Mouse (Mus musculus): ENCODE results near the gene Fer. TPM values are rescaled to one million over a fixed set of nuclear protein-coding genes. Genes with fewer than 3 reads are reported as not detected.

Gene Fer
- polyA plus RNA-seq, 1 experiment from 2014 or later = 37.9 TPM

DNA sequence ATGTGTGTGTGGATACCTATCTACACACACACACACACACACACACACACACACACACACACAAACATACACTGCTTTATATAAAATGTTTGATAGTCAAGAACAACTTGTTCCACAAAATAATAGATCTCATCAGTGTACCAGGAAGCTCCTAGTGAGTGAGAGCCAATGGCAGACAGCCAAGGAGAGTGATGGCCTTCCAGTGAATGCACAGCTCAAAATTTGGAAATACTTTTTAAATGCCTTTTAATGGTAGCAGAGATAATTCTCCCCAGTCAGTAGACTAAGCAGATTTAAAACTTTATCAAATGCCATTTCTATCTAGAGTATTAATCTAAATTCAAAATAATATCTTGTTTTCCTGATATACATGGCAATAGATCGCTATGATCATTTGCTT, 133.1 kb downstream of the Fer start:
- WGBS = 100% methylated on average over 1 of the region's 1 CpGs

DNA sequence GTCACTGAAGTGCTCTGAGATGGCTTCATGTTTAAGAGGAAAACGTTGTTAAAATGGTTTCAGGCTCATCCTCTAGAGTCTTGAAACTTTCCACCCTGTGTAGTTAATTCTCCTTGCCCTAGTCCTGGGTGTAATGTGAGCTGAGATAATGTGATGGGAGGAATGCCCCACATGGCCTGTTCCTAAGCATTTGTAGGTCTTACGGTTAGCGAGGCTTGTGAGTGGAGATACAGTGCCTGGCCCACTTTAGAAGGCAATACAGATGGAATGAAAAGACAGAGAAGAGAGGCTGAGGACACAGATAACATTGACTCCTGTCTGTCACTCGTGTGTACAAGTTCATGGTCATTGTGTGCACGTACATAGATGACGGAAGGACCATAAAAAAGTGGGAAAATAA, 134.8 kb downstream of the Fer start:
- no peak for ATAC-seq (ENCODE audit: low FRiP score)
- Histone ChIP-seq H3K9ac (no peak overlapping the region), H3K36me3 (no peaks in the 10 kb centered on the region), H3K27me3 (no peaks in the 10 kb centered on the region), H3K4me1 (replicated peaks) (no peaks in the 10 kb centered on the region), H3K9me3 (no peaks in the 10 kb centered on the region), H3K4me2 (no peak overlapping the region), H3K4me3 (no peak overlapping the region), H3K27ac (no peak overlapping the region)
- 88% methylated on average over 6 of the region's 6 CpGs for WGBS

More for the DNA sequence above, 133.1 kb downstream of the Fer start:
- Histone ChIP-seq H3K4me1 (replicated peaks) (no peaks in the 10 kb centered on the region), H3K9ac (no peak overlapping the region), H3K4me2 (no peak overlapping the region), H3K4me3 (no peak overlapping the region), H3K27ac (no peak overlapping the region), H3K9me3 (no peaks in the 10 kb centered on the region), H3K27me3 (no peaks in the 10 kb centered on the region), H3K36me3 (peaks cover 3% of the 10 kb centered on the region; the same call in 1 of the 2 replicates)
- no peak for ATAC-seq (ENCODE audit: low FRiP score)

DNA sequence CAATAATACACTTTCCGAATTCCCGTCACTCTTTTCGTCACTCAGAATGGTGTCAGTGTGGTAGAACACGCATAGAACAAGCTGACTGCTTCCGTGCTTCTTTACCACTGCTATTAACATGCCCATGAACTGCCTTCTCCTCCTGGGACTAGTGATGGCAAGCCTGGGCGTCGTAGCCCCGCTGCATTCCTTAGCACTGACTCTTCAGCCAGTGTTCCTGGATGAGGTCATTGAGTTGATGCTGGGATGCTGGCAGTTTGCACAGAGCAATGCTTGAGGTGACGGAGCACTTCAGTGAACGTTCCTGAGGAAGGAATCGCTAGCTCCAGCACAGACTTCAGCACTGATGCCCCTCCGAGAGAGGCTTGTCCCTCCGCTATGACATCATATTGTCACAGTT, 140.6 kb downstream of the Fer start:
- H3K27me3 ChIP-seq = no peaks in the 10 kb centered on the region
- 78% methylated on average over 13 of the region's 13 CpGs for WGBS
- no peaks in the 10 kb centered on the region for H3K4me1 ChIP-seq (replicated peaks)
- H3K36me3 ChIP-seq = no peaks in the 10 kb centered on the region
- H3K9me3 ChIP-seq = no peaks in the 10 kb centered on the region
- H3K9ac ChIP-seq = no peak overlapping the region
- ATAC-seq (ENCODE audit: low FRiP score) = no peak
- no peak overlapping the region for H3K4me2 ChIP-seq
- H3K4me3 ChIP-seq = no peak overlapping the region
- no peak overlapping the region for H3K27ac ChIP-seq

DNA sequence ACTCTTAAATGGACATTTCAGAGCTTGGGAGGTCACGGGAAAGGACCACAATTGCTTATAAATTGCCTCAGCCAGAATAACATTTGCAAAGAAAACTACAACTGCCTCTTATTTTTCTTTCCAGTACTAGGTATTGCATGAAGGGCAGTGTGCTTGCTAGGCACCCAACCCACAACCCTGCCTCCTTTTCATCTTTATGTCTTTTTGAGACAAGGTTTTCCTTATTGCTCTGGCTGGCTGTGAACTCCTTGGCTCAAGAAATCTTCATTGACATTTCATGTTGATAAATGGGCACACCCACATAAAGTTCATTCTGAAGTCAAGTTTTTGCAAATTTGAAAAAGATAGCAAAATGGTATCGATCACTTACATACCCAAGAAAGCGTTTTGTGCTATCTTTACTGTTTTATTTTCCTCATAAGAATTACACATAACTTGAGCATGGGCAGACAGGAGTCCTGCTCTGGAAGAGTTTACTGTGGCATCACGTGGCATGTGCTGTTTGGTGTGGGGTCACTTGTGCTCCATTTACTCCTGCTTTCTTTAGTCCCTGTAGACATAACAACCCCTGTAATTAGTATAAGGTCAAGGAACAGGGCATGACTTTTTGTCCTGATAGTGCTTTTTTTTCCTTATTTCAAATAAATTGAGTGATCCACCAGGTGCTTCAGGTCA, 142.8 kb downstream of the Fer start:
- Histone ChIP-seq H3K4me3 (no peak overlapping the region), H3K9me3 (no peaks in the 10 kb centered on the region), H3K36me3 (peaks cover 3% of the 10 kb centered on the region; the same call in 1 of the 2 replicates), H3K4me2 (no peak overlapping the region), H3K9ac (no peak overlapping the region), H3K4me1 (replicated peaks) (no peaks in the 10 kb centered on the region), H3K27me3 (no peaks in the 10 kb centered on the region), H3K27ac (no peak overlapping the region)
- ATAC-seq (ENCODE audit: low FRiP score) = no peak
- 83% methylated on average over 4 of the region's 4 CpGs for whole genome bisulfite sequencing

DNA sequence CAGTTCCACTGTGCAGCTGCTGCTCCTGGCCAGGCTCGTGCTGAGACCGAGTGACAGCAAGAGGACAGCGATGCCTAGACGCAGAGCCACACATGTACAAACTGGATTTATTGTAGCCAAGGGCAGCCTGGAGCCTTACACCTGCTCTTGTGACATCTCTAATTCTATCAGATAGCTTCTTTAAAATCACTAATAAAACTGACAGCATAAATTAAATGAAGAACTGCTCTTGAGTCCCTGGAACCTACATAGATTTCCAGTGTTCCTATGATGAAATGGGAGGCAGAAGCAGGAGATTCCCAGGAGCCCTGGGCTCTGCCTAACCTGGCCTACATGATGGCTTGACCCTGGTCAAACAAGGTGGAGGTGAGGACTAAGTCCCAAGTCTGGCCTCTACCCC, 153.7 kb downstream of the Fer start:
- no peaks in the 10 kb centered on the region for H3K4me1 ChIP-seq (replicated peaks)
- no peaks in the 10 kb centered on the region for H3K27me3 ChIP-seq
- no peak overlapping the region for H3K4me2 ChIP-seq
- 83% methylated on average over 4 of the region's 4 CpGs for WGBS
- no peak for ATAC-seq (ENCODE audit: low FRiP score)
- no peak overlapping the region for H3K4me3 ChIP-seq
- H3K9me3 ChIP-seq = no peaks in the 10 kb centered on the region
- H3K27ac ChIP-seq = no peak overlapping the region
- H3K36me3 ChIP-seq = no peaks in the 10 kb centered on the region
- no peak overlapping the region for H3K9ac ChIP-seq

DNA sequence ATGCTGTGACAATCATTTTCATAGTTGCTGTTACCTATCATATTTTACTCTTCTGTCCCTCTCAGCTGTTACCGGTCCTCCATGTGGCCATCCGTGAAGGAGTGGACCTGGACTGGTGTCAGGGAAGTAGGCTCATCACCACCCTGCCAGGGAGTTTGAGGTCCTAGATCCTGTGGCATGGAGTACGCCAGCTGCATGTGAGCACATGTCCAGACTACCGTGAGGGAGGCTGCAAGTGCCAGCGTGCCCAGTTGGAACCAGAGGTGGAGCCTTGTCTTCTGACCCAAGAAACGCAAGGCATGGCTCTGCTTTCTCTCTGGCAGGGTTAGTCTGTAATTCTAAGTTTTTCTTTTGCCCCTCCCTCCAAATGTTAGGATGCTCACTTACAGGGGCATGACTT, 155.4 kb downstream of the Fer start:
- H3K36me3 ChIP-seq = no peaks in the 10 kb centered on the region
- ATAC-seq (ENCODE audit: low FRiP score) = no peak
- H3K9me3 ChIP-seq = no peaks in the 10 kb centered on the region
- 98% methylated on average over 6 of the region's 6 CpGs for WGBS
- H3K27me3 ChIP-seq = no peaks in the 10 kb centered on the region
- no peaks in the 10 kb centered on the region for H3K4me1 ChIP-seq (replicated peaks)
- no peak overlapping the region for H3K9ac ChIP-seq
- H3K27ac ChIP-seq = no peak overlapping the region
- no peak overlapping the region for H3K4me2 ChIP-seq
- H3K4me3 ChIP-seq = no peak overlapping the region

DNA sequence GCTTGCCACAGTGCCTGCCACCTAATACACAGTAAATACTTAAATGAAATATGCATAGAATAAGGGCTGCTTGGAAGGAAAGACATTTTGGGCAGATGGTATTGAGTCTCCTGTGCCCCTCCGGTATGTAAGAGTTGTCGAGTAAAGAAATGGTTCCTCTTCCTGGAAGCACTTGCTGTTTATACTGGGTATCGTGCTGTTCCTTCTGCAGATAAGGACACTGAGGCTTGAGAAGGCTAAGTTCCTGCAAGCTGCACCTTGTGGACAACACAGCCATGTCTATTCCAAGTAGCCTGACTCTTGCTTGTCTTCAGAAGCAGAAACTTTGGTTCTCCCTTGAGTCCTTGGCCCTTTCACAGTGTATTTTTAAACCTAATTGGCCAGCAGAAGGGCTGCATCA, 156.0 kb downstream of the Fer start:
- no peak for ATAC-seq (ENCODE audit: low FRiP score)
- Histone ChIP-seq H3K27me3 (no peaks in the 10 kb centered on the region), H3K36me3 (no peaks in the 10 kb centered on the region), H3K4me3 (no peak overlapping the region), H3K9ac (no peak overlapping the region), H3K27ac (no peak overlapping the region), H3K4me2 (no peak overlapping the region), H3K9me3 (no peaks in the 10 kb centered on the region), H3K4me1 (replicated peaks) (no peaks in the 10 kb centered on the region)
- 91% methylated on average over 3 of the region's 3 CpGs for WGBS

DNA sequence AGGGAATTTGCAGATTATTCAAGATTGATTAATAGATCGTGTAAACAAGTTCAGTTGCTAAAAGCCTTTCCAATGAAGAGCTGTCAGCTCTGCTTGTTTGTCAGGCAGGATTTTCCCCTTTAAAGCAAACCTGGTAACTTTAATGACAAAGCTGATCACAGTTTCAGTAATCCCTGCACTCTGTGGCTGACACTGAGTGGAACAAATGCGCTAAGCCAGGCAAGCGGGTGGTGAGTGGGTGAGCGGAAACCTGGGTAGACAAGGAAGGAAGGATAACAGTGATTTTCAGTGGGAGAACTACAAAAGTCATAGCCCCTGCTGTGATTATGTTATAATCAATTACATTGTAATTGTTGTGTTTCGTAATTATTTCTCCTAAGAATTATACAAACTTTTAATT, 156.8 kb downstream of the Fer start:
- Histone ChIP-seq H3K36me3 (no peaks in the 10 kb centered on the region), H3K4me3 (no peak overlapping the region), H3K27ac (no peak overlapping the region), H3K9me3 (no peaks in the 10 kb centered on the region), H3K27me3 (no peaks in the 10 kb centered on the region), H3K4me2 (no peak overlapping the region), H3K4me1 (replicated peaks) (no peaks in the 10 kb centered on the region), H3K9ac (no peak overlapping the region)
- WGBS = 83% methylated on average over 5 of the region's 5 CpGs
- ATAC-seq (ENCODE audit: low FRiP score) = no peak

DNA sequence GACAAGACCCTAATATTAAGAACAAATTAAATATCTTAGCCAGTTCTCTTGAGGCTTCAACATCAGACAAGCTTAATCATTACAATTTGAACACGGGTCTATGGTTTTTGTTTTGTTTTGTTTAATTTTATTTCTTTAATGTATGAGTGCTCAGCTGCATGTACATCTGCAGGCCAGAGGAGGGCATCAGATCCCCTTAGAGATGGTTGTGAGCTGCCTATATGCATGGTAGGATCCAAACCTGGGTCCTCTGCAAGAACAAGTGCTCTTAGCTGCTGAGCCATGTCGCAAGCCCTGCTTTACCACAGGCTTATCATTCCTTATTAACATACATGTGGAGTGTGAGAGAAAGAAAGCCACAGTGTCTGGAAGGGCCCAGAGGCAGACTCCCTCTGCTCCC, 163.6 kb downstream of the Fer start:
- no peak overlapping the region for H3K4me3 ChIP-seq
- no peaks in the 10 kb centered on the region for H3K9me3 ChIP-seq
- H3K36me3 ChIP-seq = no peaks in the 10 kb centered on the region; the same call in 1 of the 2 replicates
- H3K4me2 ChIP-seq = no peak overlapping the region
- H3K27me3 ChIP-seq = no peaks in the 10 kb centered on the region
- 0 out of 2 replicates have a peak, but pooled peaks cover 4% of the 10 kb centered on the region for H3K4me1 ChIP-seq (replicated peaks)
- no peak overlapping the region for H3K9ac ChIP-seq
- H3K27ac ChIP-seq = no peak overlapping the region
- ATAC-seq (ENCODE audit: low FRiP score) = no peak
- WGBS = 58% methylated on average over 2 of the region's 2 CpGs

DNA sequence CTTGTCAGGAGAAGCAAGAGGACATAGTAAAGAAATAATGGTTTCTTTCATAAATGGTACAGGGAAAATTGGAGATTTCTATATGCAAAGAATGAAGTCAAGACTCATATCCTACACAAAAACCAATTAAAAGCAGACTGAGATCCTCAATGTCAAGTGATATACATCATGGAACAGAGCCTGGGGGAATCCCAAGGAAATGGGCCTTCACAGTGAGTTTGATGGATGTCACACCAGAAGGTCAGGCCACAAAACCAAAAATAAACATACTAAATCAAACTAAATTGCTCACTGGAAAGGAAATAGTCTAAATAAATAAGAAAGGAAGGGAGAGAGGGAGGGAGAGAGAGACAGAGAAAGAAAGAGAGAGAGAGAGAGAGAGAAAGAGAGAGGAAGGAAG, 178.9 kb downstream of the Fer start:
- peaks cover 11% of the 10 kb centered on the region for H3K36me3 ChIP-seq
- no peak overlapping the region for H3K4me2 ChIP-seq
- H3K27me3 ChIP-seq = no peaks in the 10 kb centered on the region
- H3K4me1 ChIP-seq (replicated peaks) = peaks cover 9% of the 10 kb centered on the region; the same call in 1 of the 2 replicates
- H3K27ac ChIP-seq = no peak overlapping the region
- H3K9ac ChIP-seq = no peak overlapping the region
- H3K9me3 ChIP-seq = no peaks in the 10 kb centered on the region
- no peak overlapping the region for H3K4me3 ChIP-seq
- ATAC-seq (ENCODE audit: low FRiP score) = no peak

DNA sequence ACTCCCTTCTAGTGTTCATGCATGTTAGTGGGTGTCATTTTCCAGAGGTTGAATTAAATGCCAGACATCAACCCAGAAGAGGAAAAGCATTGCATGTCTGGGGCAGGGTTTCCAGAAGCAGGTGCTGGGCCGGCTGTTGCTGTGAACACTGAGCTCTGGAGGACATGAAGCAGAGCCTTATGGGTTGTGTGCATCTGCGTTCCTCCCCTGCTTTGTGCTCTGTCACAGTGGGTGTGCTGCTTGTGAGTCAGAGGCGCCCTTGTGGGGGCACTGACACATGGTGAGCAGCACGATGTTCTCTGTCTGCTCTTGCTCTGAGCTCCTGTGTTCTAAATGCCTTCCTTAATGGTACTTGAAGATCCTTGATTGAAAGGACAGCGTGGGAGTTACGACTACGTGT, 182.5 kb downstream of the Fer start:
- H3K4me1 ChIP-seq (replicated peaks) = peaks cover 9% of the 10 kb centered on the region; the same call in 1 of the 2 replicates

DNA sequence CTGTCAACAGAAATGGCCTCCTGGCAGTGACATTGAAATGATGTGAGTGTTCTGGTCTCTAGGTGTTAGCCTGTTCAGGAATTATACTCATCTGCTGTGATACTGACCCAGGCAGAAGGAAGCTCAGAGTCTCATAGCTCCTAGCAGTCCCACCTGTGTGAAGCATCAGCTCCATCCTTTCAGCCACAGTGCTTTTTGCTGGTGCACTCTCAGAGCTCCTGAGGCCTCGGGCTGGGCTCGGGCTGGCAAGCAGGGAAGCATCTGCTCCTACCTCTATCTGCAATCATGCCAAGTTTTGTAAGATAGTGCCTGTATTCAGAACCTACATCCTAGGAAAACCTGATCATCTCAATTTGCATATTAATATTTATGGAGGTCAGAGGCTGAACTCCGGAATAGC, 183.7 kb downstream of the Fer start:
- Histone ChIP-seq H3K4me3 (no peak overlapping the region), H3K4me2 (no peak overlapping the region), H3K36me3 (no peaks in the 10 kb centered on the region), H3K27me3 (no peaks in the 10 kb centered on the region), H3K4me1 (replicated peaks) (peaks cover 9% of the 10 kb centered on the region; the same call in 1 of the 2 replicates), H3K9ac (no peak overlapping the region), H3K9me3 (no peaks in the 10 kb centered on the region), H3K27ac (no peak overlapping the region)
- WGBS = 75% methylated on average over 3 of the region's 3 CpGs
- no peak for ATAC-seq (ENCODE audit: low FRiP score)

More for the DNA sequence above, 182.5 kb downstream of the Fer start:
- Histone ChIP-seq H3K27ac (peak overlapping the region; percentile 40; the same call in 1 of the 2 replicates), H3K4me3 (no peak overlapping the region), H3K9ac (no peak overlapping the region), H3K36me3 (no peaks in the 10 kb centered on the region), H3K4me2 (no peak overlapping the region), H3K9me3 (no peaks in the 10 kb centered on the region), H3K27me3 (no peaks in the 10 kb centered on the region)
- WGBS = 56% methylated on average over 7 of the region's 7 CpGs
- no peak for ATAC-seq (ENCODE audit: low FRiP score)

DNA sequence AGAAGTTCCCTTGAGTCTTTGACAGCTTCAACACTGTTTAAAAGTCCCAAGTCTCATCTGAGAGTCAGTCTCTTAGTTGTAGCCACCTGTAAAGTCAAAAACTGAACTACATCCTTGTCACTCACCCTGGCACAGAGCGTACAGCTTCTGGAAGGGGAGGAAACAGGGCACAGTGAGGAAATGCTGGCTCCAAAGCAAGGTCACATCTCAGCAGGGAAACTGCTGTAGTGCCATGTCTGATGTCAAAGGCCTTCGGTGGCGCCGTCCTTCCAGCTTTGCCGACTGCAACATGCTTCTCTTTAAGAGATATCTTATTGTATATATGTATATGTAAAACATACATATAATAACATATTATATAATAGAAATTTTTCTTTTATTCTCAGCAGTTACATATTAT, 188.0 kb downstream of the Fer start:
- H3K9ac ChIP-seq = no peak overlapping the region
- no peak overlapping the region for H3K4me3 ChIP-seq
- H3K4me1 ChIP-seq (replicated peaks) = peaks cover 5% of the 10 kb centered on the region; the same call in 1 of the 2 replicates
- H3K4me2 ChIP-seq = no peak overlapping the region
- H3K36me3 ChIP-seq = no peaks in the 10 kb centered on the region
- no peak overlapping the region for H3K27ac ChIP-seq
- no peaks in the 10 kb centered on the region for H3K27me3 ChIP-seq
- ATAC-seq (ENCODE audit: low FRiP score) = no peak
- H3K9me3 ChIP-seq = no peaks in the 10 kb centered on the region
- 79% methylated on average over 5 of the region's 5 CpGs for WGBS

Measured in hindbrain, embryonic 13.5 days (tissue).